Mouse (Mus musculus) brain, adult 10 weeks (tissue): Measurements from ENCODE around the gene Sema3f. TPM values are rescaled to one million over a fixed set of nuclear protein-coding genes. Genes with fewer than 3 reads are reported as not detected.

Experiments
- polyA plus RNA-seq: library from polyadenylated mRNA; stranded (reverse); fragments of 350-450 nt; fragmentation: Illumina TruSeq; extraction: RNeasy Lipid Tissue Mini Kit (QIAGEN cat#74804); gene quantifications from one replicate; pipeline ENCODE4 v1.2.3, GENCODE M21; 2015; ENCODE audit warnings: low read depth, low replicate concordance

Gene Sema3f
- polyA plus RNA-seq, result 13.8 TPM

GRCm38 (mm10) chr9:107709697-107710483, at the start of gene Sema3f:
Sema3f (minus strand) TSS chr9:107710475.

GRCm38 (mm10) chr9:107679501-107679900, 30.8 kb downstream of the Sema3f start, which contains the start of gene Gnat1:
Gnat1 (minus strand) TSS chr9:107679712.

GRCm38 (mm10) chr9:107669480-107669945, 40.8 kb downstream of the Sema3f start, which contains the start of gene Slc38a3:
Slc38a3 (minus strand) TSS chr9:107669530.

GRCm38 (mm10) chr9:107635279-107636028, 74.8 kb downstream of the Sema3f start, which contains the start of gene Gnai2:
Gnai2 (minus strand) TSS chr9:107635367.

Other genes with a start within 250 kb of the Sema3f start
- gene Tmem115, start 176.5 kb downstream of the Sema3f start, polyA plus RNA-seq, result 28.6 TPM
- gene Cyb561d2, start 168.3 kb downstream of the Sema3f start, polyA plus RNA-seq, result 25.1 TPM
- gene Nprl2, start 168.2 kb downstream of the Sema3f start, polyA plus RNA-seq, result 63.2 TPM
- 5.0 TPM for gene Zmynd10, start 163.2 kb downstream of the Sema3f start, polyA plus RNA-seq
- gene Rassf1, start 158.9 kb downstream of the Sema3f start, polyA plus RNA-seq, result 17.8 TPM
- gene Tusc2, start 147.2 kb downstream of the Sema3f start, polyA plus RNA-seq, result 143 TPM
- gene Hyal2, start 142.5 kb downstream of the Sema3f start, polyA plus RNA-seq, result 12.1 TPM
- gene Hyal1, start 133.5 kb downstream of the Sema3f start, polyA plus RNA-seq, result 4.5 TPM
- 13.9 TPM for gene Naa80, start 131.6 kb downstream of the Sema3f start, polyA plus RNA-seq
- gene Hyal3, start 129.7 kb downstream of the Sema3f start, polyA plus RNA-seq, result 0.57 TPM
- gene Ifrd2, start 122.8 kb downstream of the Sema3f start, polyA plus RNA-seq, result 12.0 TPM
- gene Sema3b, start 101.2 kb downstream of the Sema3f start, polyA plus RNA-seq, result 2.2 TPM
- gene Gnai2, start 75.1 kb downstream of the Sema3f start, polyA plus RNA-seq, result 173 TPM
- gene Slc38a3, start 40.9 kb downstream of the Sema3f start, polyA plus RNA-seq, result 76.0 TPM
- not detected for gene Gnat1, start 30.8 kb downstream of the Sema3f start, polyA plus RNA-seq
- 105 TPM for gene Rbm5, start 60.5 kb upstream of the Sema3f start, polyA plus RNA-seq
- gene Rbm6, start 162.8 kb upstream of the Sema3f start, polyA plus RNA-seq, result 40.5 TPM
- 19.2 TPM for gene Mon1a, start 177.7 kb upstream of the Sema3f start, polyA plus RNA-seq
- gene Mst1r, start 196.4 kb upstream of the Sema3f start, polyA plus RNA-seq, result 0.59 TPM
- not detected for gene Actl11, start 218.0 kb upstream of the Sema3f start, polyA plus RNA-seq
- 320 TPM for gene Camkv, start 225.2 kb upstream of the Sema3f start, polyA plus RNA-seq
- gene Traip, start 239.7 kb upstream of the Sema3f start, polyA plus RNA-seq, result 15.5 TPM